8 mouse cellular contexts compared by ENCODE assay signal in the genomic region with DNA sequence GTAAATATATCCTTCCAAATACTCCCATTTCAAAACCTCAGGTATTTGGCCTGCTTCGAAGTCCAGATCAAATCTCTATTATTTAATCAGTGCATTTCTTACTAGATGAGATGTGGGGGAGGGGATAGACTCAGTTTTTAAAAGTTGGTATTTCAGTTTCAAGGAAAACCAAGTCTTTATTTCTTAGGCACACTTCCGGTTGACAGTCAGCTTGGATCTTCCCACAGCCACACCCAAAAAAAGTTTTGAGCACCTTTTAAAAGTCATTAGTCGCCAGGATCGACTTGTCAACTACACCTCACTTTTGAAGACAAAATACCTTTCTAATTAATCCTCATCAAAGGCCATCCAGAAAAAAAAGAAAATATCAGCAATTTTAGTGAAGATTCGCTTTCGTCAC. TPM values are rescaled to one million over a fixed set of nuclear protein-coding genes. Genes with fewer than 3 reads are reported as not detected.
A peak's percentile ranks its signal among the peaks of the same experiment; 100 is the strongest.
DNase-seq lines count a peak whose midpoint lies in the region; ATAC-seq and TF ChIP-seq lines count a peak whose summit lies in the region.

No protein-coding gene starts in this region.

- peak overlapping the region; percentile 68 for H3K9ac ChIP-seq in hindbrain, postnatal 0 days (replicated peaks; ENCODE audit: low read length)
- H3K9ac ChIP-seq in midbrain, postnatal 0 days (replicated peaks; ENCODE audit: low read length, poor library complexity, severe bottlenecking) = no peak overlapping the region; the same call in 1 of the 2 replicates

- peak overlapping the region; percentile 76 for H3K4me2 ChIP-seq in hindbrain, postnatal 0 days (ENCODE audit: low read depth, low read length)
- peak overlapping the region; percentile 79 for H3K4me2 ChIP-seq in midbrain, postnatal 0 days (ENCODE audit: low read depth, low read length, poor library complexity, severe bottlenecking)

- H3K27ac ChIP-seq in left cerebral cortex, adult 2 months = peak overlapping the region; percentile 100; the same call in 1 of the 2 replicates
- peak overlapping the region; percentile 100 for H3K27ac ChIP-seq in embryonic facial prominence, embryonic 10.5 days (replicated peaks)
- no peak overlapping the region for H3K27ac ChIP-seq in hindbrain, postnatal 0 days
- no peak overlapping the region for H3K27ac ChIP-seq in midbrain, postnatal 0 days (ENCODE audit: low read depth, low read length)

- H3K4me3 ChIP-seq in left cerebral cortex, adult 2 months = peak overlapping the region; percentile 61
- peak overlapping the region; percentile 93 for H3K4me3 ChIP-seq in embryonic facial prominence, embryonic 10.5 days
- H3K4me3 ChIP-seq in hindbrain, postnatal 0 days (ENCODE audit: low read length) = peak overlapping the region; percentile 90
- H3K4me3 ChIP-seq in midbrain, postnatal 0 days (ENCODE audit: low read depth, low read length) = peak overlapping the region; percentile 81

- 12% methylated on average over 6 of the region's 6 CpGs for WGBS in embryonic facial prominence, embryonic 10.5 days
- 17% methylated on average over 6 of the region's 6 CpGs for WGBS in hindbrain, postnatal 0 days
- 14% methylated on average over 6 of the region's 6 CpGs for WGBS in midbrain, postnatal 0 days

- no peak for TF ChIP-seq CTCF in left cerebral cortex, adult 2 months (IDR thresholded peaks at IDR 0.05)
- no peak for TF ChIP-seq CTCF in hindbrain, postnatal 0 days (IDR thresholded peaks at IDR 0.05; ENCODE audit: low read depth)
- no peak for TF ChIP-seq CTCF in midbrain, postnatal 0 days (IDR thresholded peaks at IDR 0.05)

- no peaks in the 10 kb centered on the region for H3K27me3 ChIP-seq in embryonic facial prominence, embryonic 10.5 days (replicated peaks; ENCODE audit: low read depth, poor library complexity, severe bottlenecking)
- no peaks in the 10 kb centered on the region for H3K27me3 ChIP-seq in hindbrain, postnatal 0 days (ENCODE audit: insufficient read depth, low read length)
- H3K27me3 ChIP-seq in midbrain, postnatal 0 days (ENCODE audit: insufficient read depth, low read length) = no peaks in the 10 kb centered on the region

- H3K9me3 ChIP-seq in embryonic facial prominence, embryonic 10.5 days = no peaks in the 10 kb centered on the region
- no peaks in the 10 kb centered on the region for H3K9me3 ChIP-seq in hindbrain, postnatal 0 days (ENCODE audit: low read length)
- no peaks in the 10 kb centered on the region for H3K9me3 ChIP-seq in midbrain, postnatal 0 days (ENCODE audit: low read length)

- ATAC-seq in hindbrain, postnatal 0 days = no peak
- no peak for ATAC-seq in midbrain, postnatal 0 days (ENCODE audit: low FRiP score)
- no peak for ATAC-seq in inflammation-experienced regulatory T-cells, adult 6 months

- no peak for DNase-seq in left cerebral cortex, adult 2 months (ENCODE audit: extremely low spot score in 1 of 2, low spot score in 2 of 2)
- no peak for DNase-seq in left cerebral cortex, adult 9 months (ENCODE audit: low spot score in 2 of 2)
- no peak for DNase-seq in embryonic facial prominence, embryonic 10.5 days (ENCODE audit: low spot score)
- DNase-seq in hindbrain, postnatal 0 days (ENCODE audit: low spot score) = no peak
- DNase-seq in midbrain, postnatal 0 days (ENCODE audit: low spot score) = no peak
- DNase-seq in kidney, postnatal 10 days = no peak
- DNase-seq in left cerebral cortex, postnatal 36 days (ENCODE audit: low spot score in 2 of 2) = no peak

- intact Hi-C loops in left cerebral cortex, adult 2 months (cut with DNase I) = loop anchor here (5.0 kb wide), 1 partner anchor 231 kb away; no protein-coding TSS in a partner anchor
- intact Hi-C loops in left cerebral cortex, postnatal 36 days (cut with DNase I) = no loop called here

- H3K4me1 ChIP-seq in embryonic facial prominence, embryonic 10.5 days = peaks cover 45% of the 10 kb centered on the region
- H3K4me1 ChIP-seq in hindbrain, postnatal 0 days (ENCODE audit: insufficient read depth, low read length) = no peaks in the 10 kb centered on the region
- 0 out of 2 replicates have a peak, but pooled peaks cover 4% of the 10 kb centered on the region for H3K4me1 ChIP-seq in midbrain, postnatal 0 days (ENCODE audit: insufficient read depth, low read length)

- peaks cover 12% of the 10 kb centered on the region for H3K36me3 ChIP-seq in embryonic facial prominence, embryonic 10.5 days (replicated peaks)
- no peaks in the 10 kb centered on the region for H3K36me3 ChIP-seq in hindbrain, postnatal 0 days (ENCODE audit: insufficient read depth, low read length)
- no peaks in the 10 kb centered on the region for H3K36me3 ChIP-seq in midbrain, postnatal 0 days (ENCODE audit: insufficient read depth, low read length)

RNA-seq across cellular contexts. Expression of a gene that starts 1.4 kb away (rescaled TPM):
- total RNA-seq in left cerebral cortex, adult 2 months (2021) = 1 to 10 TPM; 1.6 to 2.2 TPM
- 2.5 and 3.4 TPM in 2 replicates for polyA plus RNA-seq in embryonic facial prominence, embryonic 10.5 days (2016; fragmentation: Nextera tagmentation; extraction: Ambion mirVana)
- total RNA-seq in hindbrain, postnatal 0 days (2014; rRNA removed) = 1.7 and 3.7 TPM in 2 replicates
- polyA plus RNA-seq in hindbrain, postnatal 0 days (2015; fragmentation: Nextera tagmentation; extraction: Ambion mirVana) = 0.82 and 0.90 TPM in 2 replicates
- total RNA-seq in midbrain, postnatal 0 days (2014; rRNA removed) = 0.60 and 0.90 TPM in 2 replicates
- polyA plus RNA-seq in midbrain, postnatal 0 days (2015; fragmentation: Nextera tagmentation; extraction: Ambion mirVana) = 0.66 and 1.2 TPM in 2 replicates
- polyA plus RNA-seq in inflammation-experienced regulatory T-cells, adult 6 months (2017; shearing (Covaris generic)) = under 1 TPM in 1 of 3 experiments, not detected in 2; 0.34 TPM
- total RNA-seq in left cerebral cortex, postnatal 36 days (2021) = 1 to 10 TPM; 2.3 to 3.7 TPM

RNA-seq across cellular contexts. Expression of a gene that starts 1.6 kb away (rescaled TPM):
- total RNA-seq in left cerebral cortex, adult 2 months (2021) = 10 to 100 TPM; 39.0 to 43.4 TPM
- polyA plus RNA-seq in embryonic facial prominence, embryonic 10.5 days (2016; fragmentation: Nextera tagmentation; extraction: Ambion mirVana) = 439 and 451 TPM in 2 replicates
- total RNA-seq in hindbrain, postnatal 0 days (2014; rRNA removed) = 30.9 and 36.5 TPM in 2 replicates
- polyA plus RNA-seq in hindbrain, postnatal 0 days (2015; fragmentation: Nextera tagmentation; extraction: Ambion mirVana) = 101 and 107 TPM in 2 replicates
- 39.9 and 40.9 TPM in 2 replicates for total RNA-seq in midbrain, postnatal 0 days (2014; rRNA removed)
- polyA plus RNA-seq in midbrain, postnatal 0 days (2015; fragmentation: Nextera tagmentation; extraction: Ambion mirVana) = 65.3 and 65.7 TPM in 2 replicates
- 100 to 1,000 TPM; 630 to 948 (median 795) TPM for polyA plus RNA-seq in inflammation-experienced regulatory T-cells, adult 6 months (2017; shearing (Covaris generic))
- 10 to 100 TPM; 39.9 to 44.1 TPM for total RNA-seq in left cerebral cortex, postnatal 36 days (2021)

Comparison
In these comparisons a context has a peak if more than half of its experiments do, and no peak if none do; other contexts are left out.
1. H3K27ac ChIP-seq: peak in left cerebral cortex, adult 2 months (single experiment) and embryonic facial prominence, embryonic 10.5 days (single experiment); none in hindbrain, postnatal 0 days (single experiment) and midbrain, postnatal 0 days (single experiment).
2. Peak in every context shown above with its lines, with median percentiles within 50 percentile points of each other: H3K4me3 ChIP-seq.